Mouse (Mus musculus) skeletal muscle tissue, adult 2 months (tissue): ENCODE data around the gene Man2a1.
A peak's percentile ranks its signal among the peaks of the same experiment; 100 is the strongest.

Experiments
- DNase-seq: peaks from one replicate; pipeline ENCODE4 v3.0.0-alpha.2; 2012; ENCODE audit warnings: low read depth, low spot score

Gene Man2a1

GRCm38 (mm10) chr17:64601751-64602578 lies 1.4 kb downstream of the Man2a1 start:
- peak; percentile 64 for DNase-seq

- DNase-seq = peak; percentile 71
These were observed 2.6 kb downstream of the Man2a1 start for GRCm38 (mm10) chr17:64603134-64603533.

DNA sequence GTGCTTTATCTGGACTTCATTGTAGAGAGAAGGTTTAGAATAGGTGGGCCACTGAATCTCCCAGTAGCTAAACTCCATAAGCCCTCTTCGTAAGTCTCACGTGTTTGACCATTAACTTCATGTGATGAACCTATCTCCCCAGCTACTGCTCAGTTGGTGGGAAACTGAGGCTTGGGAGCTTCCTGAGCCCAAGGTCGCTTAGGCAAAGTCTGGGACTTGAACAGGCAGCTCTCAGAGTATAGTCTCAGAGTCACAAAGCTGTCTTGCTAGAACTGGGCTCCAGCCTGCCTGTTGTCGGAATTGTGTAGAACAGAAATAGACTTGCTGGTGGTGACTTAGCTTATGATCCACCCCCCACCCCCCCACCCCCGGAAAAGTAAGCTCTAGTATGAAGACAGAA lies 3.0 kb downstream of the Man2a1 start:
- no peak for DNase-seq

DNA sequence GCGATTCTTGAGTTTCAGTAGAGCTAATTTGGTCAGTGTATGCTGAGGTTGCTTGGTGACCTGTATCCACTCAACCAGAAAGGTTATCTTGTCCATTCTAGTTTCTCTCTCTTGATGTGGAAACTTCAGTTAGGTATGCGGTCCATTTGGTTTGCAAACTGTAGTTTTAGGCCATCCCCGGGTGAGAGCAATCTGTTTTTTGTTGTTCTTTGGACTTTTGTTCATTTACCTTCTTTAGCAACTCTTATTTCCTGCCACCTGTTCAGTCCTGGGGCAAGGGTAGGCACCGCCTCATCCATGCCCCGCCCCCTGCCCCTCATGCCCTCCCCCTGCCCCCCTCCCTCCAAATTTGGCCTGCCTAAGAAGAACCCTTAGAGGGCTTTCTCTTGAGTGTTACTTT lies 3.6 kb downstream of the Man2a1 start:
- no peak for DNase-seq

- DNase-seq = no peak
These were observed 7.7 kb downstream of the Man2a1 start for GRCm38 (mm10) chr17:64608228-64608627.

DNA sequence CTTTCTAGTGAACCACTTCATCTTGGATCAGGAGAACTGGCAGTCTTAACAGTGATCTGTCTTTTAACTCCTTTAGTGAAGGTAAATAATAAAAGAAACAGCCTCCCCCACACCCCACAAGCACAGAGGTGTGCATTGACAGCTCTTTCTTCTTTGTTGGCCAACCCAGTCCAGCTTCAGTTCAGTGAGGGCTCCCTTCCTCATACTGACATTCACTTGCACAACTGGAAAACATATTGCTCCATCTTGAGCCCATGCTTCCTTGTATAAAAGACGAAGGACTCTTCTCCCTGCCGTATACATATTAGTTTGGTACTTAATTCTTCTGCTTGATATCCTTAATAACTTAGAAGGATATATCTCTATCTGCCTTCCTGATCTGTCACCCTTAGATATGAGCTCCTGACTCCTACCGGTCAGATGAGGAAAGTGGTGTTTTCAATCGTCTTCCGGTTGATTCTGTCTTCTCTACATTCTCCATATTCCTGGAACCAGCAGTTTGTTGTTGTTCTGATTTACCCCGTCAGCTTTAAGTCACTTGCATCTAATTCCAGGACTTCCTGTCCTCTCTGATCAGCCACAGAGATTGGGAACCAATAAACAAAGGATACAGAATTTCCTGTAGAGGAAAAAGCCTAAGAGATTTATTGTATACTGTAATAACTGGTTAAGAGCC lies 8.5 kb downstream of the Man2a1 start:
- DNase-seq = no peak

GRCm38 (mm10) chr17:64609741-64610140 lies 9.2 kb downstream of the Man2a1 start:
- no peak for DNase-seq

DNA sequence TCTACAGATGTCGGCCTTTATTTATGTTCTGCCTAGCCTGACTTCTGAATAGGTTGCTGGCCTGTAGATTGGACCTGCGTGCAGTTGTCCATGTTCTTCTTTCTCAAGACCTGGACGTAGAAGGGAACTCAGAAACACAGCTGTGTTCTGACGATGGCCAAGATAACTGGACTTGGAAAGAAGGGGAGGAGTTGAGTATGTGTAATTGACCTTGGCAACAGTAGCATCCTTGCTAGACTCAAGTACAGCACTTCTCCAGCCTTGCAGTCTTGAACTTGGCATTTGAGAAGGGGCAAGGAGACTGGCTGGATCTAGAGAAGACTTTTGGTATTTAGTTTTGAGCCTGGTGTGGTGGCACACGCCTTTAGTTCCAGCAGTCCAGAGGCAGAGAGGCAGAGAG lies 10.9 kb downstream of the Man2a1 start:
- peak; percentile 67 for DNase-seq

DNA sequence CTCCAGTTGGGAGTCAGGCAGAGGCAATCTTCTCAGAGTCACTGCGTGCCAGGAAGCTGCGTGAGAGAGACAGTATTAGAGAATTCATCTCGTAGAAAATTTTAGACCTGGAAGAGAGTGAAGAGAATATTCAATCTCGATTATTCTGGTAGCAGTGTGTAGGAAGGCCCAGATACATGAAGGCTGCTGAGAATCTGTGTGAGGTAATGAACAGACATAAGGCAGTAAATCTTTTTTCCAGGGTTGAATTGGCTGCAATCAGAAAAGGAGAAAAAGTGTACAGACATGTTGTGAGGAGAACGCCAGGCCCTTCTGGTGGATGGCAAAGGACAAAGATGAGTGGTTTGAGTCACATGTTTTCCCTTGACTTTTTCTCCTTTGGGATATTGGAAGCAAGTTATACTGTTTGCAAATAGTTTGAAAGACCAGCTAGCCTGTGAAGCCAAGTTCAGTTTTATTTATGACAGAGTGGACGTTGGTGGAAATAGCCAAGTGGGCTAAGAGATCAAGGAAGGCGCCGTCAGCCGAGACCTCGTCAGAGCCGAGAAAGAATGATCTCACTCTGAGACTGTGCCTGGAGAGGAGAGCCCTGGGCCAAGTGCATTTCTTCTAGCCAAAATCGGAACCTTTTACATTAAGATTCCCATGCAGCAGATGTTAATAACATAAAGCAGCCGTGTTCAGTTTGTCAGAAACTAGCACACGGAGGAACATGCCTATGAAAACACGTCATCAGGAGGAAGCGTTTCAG lies 11.8 kb downstream of the Man2a1 start:
- DNase-seq = peak; percentile 80

- DNase-seq = no peak
These were observed 12.4 kb downstream of the Man2a1 start for GRCm38 (mm10) chr17:64612930-64613329.

DNA sequence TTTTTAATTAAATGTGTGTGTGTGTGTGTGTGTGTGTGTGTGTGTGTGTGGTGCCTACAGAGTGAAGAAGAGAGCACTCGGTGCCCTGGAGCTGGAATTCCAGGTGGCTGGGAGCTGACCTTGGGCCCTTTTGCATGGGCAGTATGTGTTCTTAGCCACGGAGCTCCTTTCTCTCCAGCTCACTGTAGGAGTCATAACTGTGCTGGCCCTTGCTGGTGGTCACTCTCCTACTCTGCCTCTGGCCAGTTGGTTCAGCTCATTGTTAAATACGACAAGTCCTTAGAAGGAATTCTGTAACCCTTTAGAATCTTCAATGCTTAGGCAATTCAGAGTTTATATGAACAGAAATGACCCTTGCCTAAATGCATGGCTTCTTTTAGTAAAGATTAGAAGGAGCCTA lies 12.8 kb downstream of the Man2a1 start:
- no peak for DNase-seq

DNA sequence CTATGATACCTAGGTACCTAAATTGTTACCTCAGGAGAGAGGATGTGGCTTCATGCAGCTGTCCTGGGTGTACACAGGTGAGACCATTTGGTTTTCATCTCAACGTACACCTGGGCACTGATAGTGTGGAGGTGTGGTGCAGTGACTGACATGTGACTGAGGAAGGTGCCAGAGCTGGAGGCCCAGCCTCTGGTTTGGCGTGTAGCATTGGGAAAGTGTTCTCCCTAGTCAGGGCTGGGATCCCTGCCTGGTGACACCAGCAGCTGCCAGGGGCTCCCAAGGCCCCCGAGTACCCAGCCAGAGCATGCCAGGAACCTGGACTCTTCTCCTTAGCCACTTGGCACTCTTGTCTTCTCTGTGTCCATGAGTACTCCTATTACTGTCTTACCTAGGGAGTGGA lies 14.3 kb downstream of the Man2a1 start:
- DNase-seq = peak; percentile 63

DNA sequence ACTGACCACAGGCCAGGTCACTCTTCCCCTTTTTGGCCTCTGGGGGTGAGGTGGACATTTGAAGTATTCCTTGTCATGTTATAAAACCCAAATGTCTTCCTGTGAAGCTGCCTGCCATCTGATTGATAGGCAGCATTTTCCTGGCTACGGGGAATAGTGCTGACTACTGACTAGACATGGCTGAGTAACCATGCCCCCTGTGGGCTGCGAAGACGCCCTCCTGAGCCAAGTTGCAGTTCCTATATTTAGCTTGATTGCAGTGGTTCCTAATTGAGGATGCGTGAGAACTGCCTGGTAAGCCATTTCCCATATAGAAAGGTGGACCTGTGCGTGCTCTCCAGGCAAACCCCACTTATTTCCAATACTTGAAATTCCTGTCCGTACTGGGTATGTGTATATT lies 14.9 kb downstream of the Man2a1 start:
- DNase-seq = peak; percentile 65

- no peak for DNase-seq
These were observed 15.7 kb downstream of the Man2a1 start for GRCm38 (mm10) chr17:64616259-64616658.

DNA sequence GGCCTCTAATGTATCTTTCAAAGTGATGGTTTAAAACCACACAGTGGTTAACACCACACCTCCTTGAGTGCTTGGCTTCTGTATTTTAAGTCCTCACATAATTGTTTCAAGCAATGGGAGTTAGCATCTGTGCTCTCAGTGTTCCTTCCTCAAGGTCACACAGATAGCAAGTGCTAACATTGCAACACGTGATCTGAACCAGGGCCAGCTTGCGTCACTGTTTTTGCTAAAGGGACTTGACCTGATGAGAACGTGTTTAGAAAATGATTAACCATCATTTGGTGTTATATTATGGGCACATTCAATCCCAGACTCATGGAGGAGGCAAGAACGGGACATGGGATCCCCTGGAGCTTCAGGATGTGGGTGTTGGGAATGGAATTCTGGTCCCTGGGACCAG lies 17.3 kb downstream of the Man2a1 start:
- DNase-seq = peak; percentile 66

DNA sequence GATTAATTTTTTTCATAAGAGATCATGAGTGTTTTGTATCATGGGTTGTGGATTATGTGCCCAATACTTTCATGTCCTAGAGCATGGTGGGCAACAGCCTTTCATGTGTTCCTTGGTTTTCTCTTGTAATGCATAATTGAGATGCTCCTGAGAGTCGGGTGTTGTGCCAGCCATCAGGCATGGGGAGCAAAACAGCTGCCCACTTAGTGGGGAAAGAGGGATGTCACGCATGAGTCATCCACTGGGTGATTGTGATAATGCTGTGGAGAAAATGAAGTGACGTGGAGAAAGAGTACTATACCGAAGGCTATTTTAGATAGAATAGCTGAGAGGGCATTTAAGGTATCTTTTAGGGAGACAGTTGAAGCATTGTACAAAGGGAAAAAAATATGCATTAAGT lies 18.5 kb downstream of the Man2a1 start:
- no peak for DNase-seq

DNA sequence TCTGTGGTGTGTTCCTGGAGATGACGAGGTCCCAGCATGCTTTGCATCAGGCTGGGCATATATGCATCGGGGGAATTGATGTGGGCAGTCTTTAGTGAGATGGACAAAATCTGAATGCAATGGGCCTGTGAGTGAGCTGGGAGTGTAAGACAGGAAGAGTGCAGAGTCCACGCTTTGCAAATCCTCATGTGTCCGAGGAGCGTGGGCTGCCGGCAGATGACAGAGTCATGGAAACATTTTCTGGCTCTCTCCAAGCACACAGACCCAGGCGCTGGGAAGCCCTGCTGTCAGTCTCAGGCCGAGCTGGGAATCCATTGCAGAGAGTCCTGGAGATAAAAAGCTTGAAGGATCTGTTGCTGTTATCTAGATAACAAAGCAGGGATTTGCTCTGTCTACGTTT lies 19.6 kb downstream of the Man2a1 start:
- DNase-seq = no peak

- no peak for DNase-seq
These were observed 20.1 kb downstream of the Man2a1 start for GRCm38 (mm10) chr17:64620627-64621026.

DNA sequence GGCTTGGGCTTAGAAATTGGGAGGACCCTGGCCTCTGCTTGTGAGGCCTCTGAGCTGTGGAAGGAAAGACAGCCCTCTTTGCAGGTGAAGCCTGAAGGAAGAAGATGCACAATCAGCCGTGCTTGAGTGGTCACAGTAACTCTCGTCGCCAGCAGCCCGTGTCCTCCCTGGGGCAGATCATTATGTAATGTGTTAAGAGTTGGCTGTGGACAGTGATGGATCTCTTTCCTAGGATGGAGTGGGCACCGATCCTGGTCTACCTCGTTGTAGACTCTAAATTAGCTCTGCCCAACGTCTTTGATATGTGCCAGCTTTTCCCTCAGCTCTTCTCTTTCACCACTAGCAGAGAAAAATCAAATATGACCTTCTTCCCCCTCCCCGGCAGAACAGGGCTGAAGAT lies 20.7 kb downstream of the Man2a1 start:
- DNase-seq = peak; percentile 59

- no peak for DNase-seq
These were observed 21.3 kb downstream of the Man2a1 start for GRCm38 (mm10) chr17:64621649-64622351.

DNA sequence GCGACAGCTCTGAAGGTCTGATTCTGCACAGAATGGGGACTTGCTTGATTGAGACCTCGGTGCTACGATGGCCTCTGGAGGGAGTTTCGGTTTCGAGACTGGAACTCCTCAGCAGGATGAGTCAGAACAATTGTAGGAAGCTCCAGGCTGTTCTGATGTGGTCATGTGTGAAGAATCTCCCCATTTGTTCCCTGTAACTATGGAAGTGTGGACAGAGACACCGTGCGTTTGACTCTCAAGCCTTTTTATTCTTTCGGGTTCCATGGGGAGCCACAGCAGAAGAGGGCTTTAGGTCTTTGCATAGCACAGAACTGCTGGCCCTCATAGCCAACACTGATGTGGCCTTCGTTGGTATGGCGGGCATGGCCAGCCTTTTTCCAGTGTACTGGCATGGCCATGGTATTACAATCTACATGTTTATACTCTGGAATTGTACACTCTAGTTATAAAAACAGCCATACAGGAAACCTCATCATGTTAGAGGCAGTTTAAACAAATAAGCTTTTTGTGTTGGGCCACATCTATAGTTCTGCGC lies 21.9 kb downstream of the Man2a1 start:
- DNase-seq = peak; percentile 57

- DNase-seq = no peak
These were observed 23.9 kb downstream of the Man2a1 start for GRCm38 (mm10) chr17:64624439-64624838.
